Mouse (Mus musculus): Measurements from ENCODE around the gene Sgcd.

GRCm38 (mm10) chr11:47389327-47389726 lies 599.4 kb downstream of the Sgcd start:
- TF ChIP-seq CTCF (IDR thresholded peaks at IDR 0.05; ENCODE audit: borderline replicate concordance, insufficient read depth, low read length) (no peak), POLR2A (IDR thresholded peaks at IDR 0.05; ENCODE audit: low read depth, low read length) (no peak)
